Mouse (Mus musculus) neural tube, embryonic 12.5 days (tissue): ENCODE results near the gene Npb. TPM values are rescaled to one million over a fixed set of nuclear protein-coding genes. Genes with fewer than 3 reads are reported as not detected.

Experiments
- ATAC-seq: fragments of 200-750 bp; cut with Nextera tagmentation; 2 replicates; pipeline ENCODE4 v1.8.0; 2017; ENCODE audit warnings: low read depth, mild to moderate bottlenecking, moderate TSS enrichment, moderate library complexity; ENCODE audit not compliant: low FRiP score
- H3K27ac ChIP-seq: fragments of 300-500 bp; sonication (generic); 2 replicates; pipeline ENCODE4 v1.5.1; 2016
- H3K27me3 ChIP-seq: fragments of 300-500 bp; sonication (generic); replicated peaks from 2 replicates; pipeline ENCODE4 v1.6.1; 2016; ENCODE audit warnings: mild to moderate bottlenecking
- H3K36me3 ChIP-seq: fragments of 300-500 bp; sonication (generic); 2 replicates; pipeline ENCODE4 v1.6.1; 2016; ENCODE audit warnings: mild to moderate bottlenecking
- H3K4me1 ChIP-seq: fragments of 300-500 bp; sonication (generic); 2 replicates; pipeline ENCODE4 v1.6.1; 2016
- H3K4me2 ChIP-seq: fragments of 300-500 bp; sonication (generic); replicated peaks from 2 replicates; pipeline ENCODE4 v1.6.1; 2016; ENCODE audit warnings: mild to moderate bottlenecking
- H3K4me3 ChIP-seq: fragments of 300-500 bp; sonication (generic); 2 replicates; pipeline ENCODE4 v1.5.1; 2016
- H3K9ac ChIP-seq: fragments of 300-500 bp; sonication (generic); 2 replicates; pipeline ENCODE4 v1.6.1; 2016; ENCODE audit warnings: mild to moderate bottlenecking
- H3K9me3 ChIP-seq: fragments of 300-500 bp; sonication (generic); 2 replicates; pipeline ENCODE4 v1.6.1; 2016; ENCODE audit warnings: mild to moderate bottlenecking
- WGBS: fragments of 180-500 bp; shearing (Covaris S2); methylation state at CpG from one replicate; pipeline ENCODE4 v1.1.7; 2016; 5-methylcytosine and 5-hydroxymethylcytosine counted together
- polyA plus RNA-seq: library from polyadenylated mRNA; unstranded; fragments of >200 nt; fragmentation: Nextera tagmentation; extraction: Ambion mirVana; gene quantifications from 2 replicates; pipeline ENCODE4 v1.2.1, GENCODE M21; 2016

The Npb gene
- polyA plus RNA-seq, 1 experiment from 2014 or later = 0.80 TPM

DNA sequence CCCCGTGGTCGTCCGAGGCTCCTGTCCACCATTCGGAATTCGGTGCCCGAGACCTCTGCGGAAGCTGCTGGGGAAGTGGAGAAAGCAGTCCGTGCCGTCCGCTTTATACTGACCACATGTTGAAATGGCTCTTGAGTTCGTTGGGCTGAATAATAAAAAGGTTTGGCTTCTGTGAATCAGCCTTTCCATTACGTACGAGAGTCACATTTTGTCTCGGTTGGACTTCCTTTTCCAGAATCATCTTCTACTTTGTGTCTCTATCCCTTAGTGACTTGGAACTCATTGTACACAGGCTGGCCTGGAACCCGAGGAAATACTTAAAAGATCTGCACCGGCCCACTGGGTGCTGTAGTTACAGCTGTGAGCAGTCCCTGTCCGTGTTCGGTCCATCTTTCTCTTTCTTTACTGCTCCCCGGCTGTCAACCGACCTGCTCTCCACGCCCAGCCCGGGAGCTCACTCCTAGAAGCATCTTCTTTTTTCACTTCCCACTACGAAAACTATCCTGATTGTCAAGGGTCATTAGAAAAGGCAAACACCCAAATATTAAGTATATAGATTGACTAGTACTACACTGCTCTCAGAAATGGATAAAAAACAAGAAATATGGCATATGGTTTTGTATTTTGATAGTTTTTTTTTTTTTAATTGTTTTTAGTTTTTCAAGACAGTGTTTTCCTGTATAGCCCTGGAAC lies 34.5 kb upstream of the Npb start:
- no peak; the same call in 1 of the 2 replicates for ATAC-seq
- Histone ChIP-seq H3K27ac (peak overlapping the region; percentile 76; the same call in 1 of the 2 replicates), H3K9ac (peak overlapping the region; percentile 77), H3K4me3 (peak overlapping the region; percentile 98), H3K4me1 (peaks cover 31% of the 10 kb centered on the region), H3K27me3 (no peaks in the 10 kb centered on the region), H3K36me3 (peaks cover 35% of the 10 kb centered on the region), H3K4me2 (peak overlapping the region; percentile 94), H3K9me3 (no peaks in the 10 kb centered on the region)
- under 1% methylated on average over 23 of the region's 23 CpGs for WGBS

DNA sequence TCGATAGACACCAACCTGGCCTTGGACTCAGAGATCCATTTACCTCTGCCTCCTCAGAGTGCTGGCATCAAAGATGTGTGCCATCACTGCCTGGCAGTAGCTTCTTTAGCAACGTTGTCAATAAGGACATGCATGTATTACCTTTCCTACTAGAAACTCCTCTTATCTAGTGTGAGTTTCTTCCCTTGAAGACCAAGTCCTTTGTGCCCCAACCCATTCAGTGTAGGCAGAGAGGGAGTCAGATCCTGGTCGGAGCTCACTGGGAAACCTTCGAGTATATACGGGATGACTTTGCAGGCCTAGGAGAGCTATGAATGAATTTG lies 34.0 kb upstream of the Npb start:
- H3K4me3 ChIP-seq = 0 out of 2 replicates have a peak overlapping the region, but pooled peaks have one; percentile 98

DNA sequence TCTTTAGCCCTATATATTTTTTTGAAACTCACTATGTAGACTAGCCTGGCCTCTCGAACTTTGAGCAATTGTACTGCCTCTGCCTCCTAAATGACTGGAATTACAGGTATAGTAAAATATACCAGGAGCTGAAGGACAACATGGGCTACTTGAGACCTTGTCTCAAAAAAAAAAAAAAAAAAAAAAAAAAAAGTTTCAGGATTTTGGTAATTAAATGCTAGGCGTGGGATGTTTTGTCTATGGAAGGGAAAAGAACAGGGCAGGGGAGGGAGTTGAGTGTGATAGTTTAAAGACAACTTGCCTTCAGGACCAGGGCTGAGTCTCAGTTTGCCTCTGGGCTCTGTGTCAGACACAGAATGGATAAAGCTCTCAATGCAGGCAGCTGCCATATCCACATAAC lies 33.2 kb upstream of the Npb start:
- Histone ChIP-seq H3K4me3 (no peak overlapping the region), H3K9ac (no peak overlapping the region), H3K27me3 (no peaks in the 10 kb centered on the region), H3K27ac (no peak overlapping the region), H3K4me2 (no peak overlapping the region), H3K36me3 (peaks cover 40% of the 10 kb centered on the region), H3K4me1 (peaks cover 45% of the 10 kb centered on the region), H3K9me3 (no peaks in the 10 kb centered on the region)
- no peak for ATAC-seq
- 77% methylated on average over 2 of the region's 2 CpGs for WGBS

More for the DNA sequence above, 34.0 kb upstream of the Npb start:
- H3K4me1 ChIP-seq = peaks cover 37% of the 10 kb centered on the region
- no peak for ATAC-seq
- 53% methylated on average over 5 of the region's 5 CpGs for WGBS
- H3K27ac ChIP-seq = no peak overlapping the region
- peak overlapping the region; percentile 94 for H3K4me2 ChIP-seq
- H3K9ac ChIP-seq = peak overlapping the region; percentile 77; the same call in 1 of the 2 replicates
- peaks cover 38% of the 10 kb centered on the region for H3K36me3 ChIP-seq
- no peaks in the 10 kb centered on the region for H3K9me3 ChIP-seq
- H3K27me3 ChIP-seq = no peaks in the 10 kb centered on the region

DNA sequence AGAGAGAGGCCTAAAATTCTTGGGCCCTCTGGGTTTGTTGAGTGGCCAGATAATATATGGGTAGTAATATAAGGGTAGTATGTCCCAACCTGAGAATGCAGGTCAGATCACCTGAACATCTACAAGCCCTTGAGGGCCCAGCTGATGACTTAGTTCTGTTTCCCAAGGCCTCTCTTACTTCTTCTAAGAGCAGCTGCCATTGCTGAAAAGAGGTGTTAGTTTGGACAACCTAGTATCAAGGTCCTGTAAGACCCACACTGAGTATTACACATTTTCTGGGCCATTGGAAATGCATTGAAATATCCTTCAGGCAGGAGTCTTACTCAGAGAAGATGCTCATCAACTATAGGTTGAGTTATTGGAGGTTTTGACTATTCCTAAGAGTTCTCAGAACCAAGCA lies 32.3 kb upstream of the Npb start:
- peaks cover 31% of the 10 kb centered on the region for H3K36me3 ChIP-seq
- H3K9ac ChIP-seq = no peak overlapping the region
- no peak overlapping the region for H3K4me3 ChIP-seq
- no peak overlapping the region for H3K4me2 ChIP-seq
- H3K27me3 ChIP-seq = no peaks in the 10 kb centered on the region
- ATAC-seq = no peak
- no peaks in the 10 kb centered on the region for H3K9me3 ChIP-seq
- peaks cover 47% of the 10 kb centered on the region for H3K4me1 ChIP-seq
- no peak overlapping the region for H3K27ac ChIP-seq

DNA sequence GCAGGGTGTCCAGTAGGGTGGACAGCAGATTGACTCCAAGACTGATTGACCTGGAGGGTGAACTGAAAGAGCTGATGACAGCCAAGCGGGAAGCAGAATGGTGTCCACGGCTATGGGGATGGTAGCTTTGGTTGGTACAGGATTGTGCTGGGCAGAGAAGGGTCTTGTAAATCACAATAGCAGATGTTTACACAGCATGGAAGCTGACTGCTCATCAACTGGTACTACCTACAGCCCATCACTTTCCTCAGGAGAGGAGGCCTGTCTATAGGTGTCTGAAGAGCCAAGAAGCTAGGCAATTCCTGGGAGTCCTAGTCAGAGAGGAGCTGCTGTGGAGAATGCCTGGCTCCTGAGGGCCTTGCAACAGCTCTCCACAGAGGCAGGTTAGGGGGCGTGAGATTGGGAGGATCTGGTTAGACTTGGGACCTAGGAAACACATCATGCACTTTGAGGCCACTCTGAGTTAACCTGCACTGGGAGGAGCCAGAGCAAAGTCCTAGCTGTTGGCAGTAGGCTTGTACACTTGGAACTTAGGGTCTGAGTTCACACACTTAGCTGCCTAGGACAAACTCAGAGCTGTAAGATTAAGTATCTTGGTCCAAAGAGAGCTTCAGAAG lies 31.8 kb upstream of the Npb start:
- H3K36me3 ChIP-seq = peaks cover 26% of the 10 kb centered on the region
- H3K27me3 ChIP-seq = no peaks in the 10 kb centered on the region
- peaks cover 42% of the 10 kb centered on the region for H3K4me1 ChIP-seq
- ATAC-seq = no peak
- no peak overlapping the region for H3K9ac ChIP-seq
- no peak overlapping the region for H3K4me3 ChIP-seq
- 85% methylated on average over 3 of the region's 3 CpGs for WGBS
- H3K4me2 ChIP-seq = no peak overlapping the region
- no peaks in the 10 kb centered on the region for H3K9me3 ChIP-seq
- H3K27ac ChIP-seq = no peak overlapping the region

DNA sequence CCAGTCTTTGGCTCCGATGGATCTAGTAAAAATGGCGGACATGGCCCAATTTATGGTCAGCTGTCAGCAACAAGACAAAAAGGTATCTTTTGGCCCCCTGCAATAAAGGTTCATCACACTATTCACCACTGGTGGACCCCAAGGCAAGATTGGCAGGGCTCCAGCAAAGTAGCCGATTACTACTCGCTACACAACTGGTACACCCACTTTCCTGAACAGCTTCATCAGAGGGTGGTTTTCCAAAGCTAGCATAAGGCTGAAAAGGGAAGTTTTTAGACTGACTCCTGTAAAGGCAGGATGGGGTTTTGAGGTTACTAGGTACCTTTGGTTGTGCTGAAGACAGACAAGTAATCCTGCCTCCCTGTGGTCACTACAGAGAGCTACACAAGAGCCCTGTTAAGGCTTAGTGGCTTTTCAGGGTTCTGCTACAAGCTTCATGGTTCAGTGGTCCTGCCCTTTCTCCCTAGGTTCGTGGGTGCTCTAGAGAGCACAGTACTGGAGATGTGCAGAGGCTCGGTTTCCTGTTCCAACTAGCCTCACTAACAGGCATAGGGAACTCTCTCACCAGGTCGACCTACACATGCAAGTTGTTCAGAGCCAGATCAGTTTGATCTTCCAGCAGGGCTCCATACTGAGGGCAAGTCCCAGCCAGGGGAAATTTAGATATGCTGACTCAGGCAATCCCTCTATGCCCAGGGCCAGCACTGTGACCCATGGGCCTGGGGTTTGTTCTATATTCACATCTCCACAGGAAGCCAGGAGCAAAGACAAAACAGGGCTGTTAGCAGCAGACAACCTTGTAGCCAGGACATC lies 30.9 kb upstream of the Npb start:
- H3K4me1 ChIP-seq = peaks cover 40% of the 10 kb centered on the region
- WGBS = 86% methylated on average over 7 of the region's 7 CpGs
- no peaks in the 10 kb centered on the region for H3K27me3 ChIP-seq
- H3K9me3 ChIP-seq = no peaks in the 10 kb centered on the region
- no peak overlapping the region for H3K4me3 ChIP-seq
- H3K36me3 ChIP-seq = peaks cover 26% of the 10 kb centered on the region
- H3K27ac ChIP-seq = no peak overlapping the region
- no peak overlapping the region for H3K4me2 ChIP-seq
- ATAC-seq = no peak
- H3K9ac ChIP-seq = no peak overlapping the region

DNA sequence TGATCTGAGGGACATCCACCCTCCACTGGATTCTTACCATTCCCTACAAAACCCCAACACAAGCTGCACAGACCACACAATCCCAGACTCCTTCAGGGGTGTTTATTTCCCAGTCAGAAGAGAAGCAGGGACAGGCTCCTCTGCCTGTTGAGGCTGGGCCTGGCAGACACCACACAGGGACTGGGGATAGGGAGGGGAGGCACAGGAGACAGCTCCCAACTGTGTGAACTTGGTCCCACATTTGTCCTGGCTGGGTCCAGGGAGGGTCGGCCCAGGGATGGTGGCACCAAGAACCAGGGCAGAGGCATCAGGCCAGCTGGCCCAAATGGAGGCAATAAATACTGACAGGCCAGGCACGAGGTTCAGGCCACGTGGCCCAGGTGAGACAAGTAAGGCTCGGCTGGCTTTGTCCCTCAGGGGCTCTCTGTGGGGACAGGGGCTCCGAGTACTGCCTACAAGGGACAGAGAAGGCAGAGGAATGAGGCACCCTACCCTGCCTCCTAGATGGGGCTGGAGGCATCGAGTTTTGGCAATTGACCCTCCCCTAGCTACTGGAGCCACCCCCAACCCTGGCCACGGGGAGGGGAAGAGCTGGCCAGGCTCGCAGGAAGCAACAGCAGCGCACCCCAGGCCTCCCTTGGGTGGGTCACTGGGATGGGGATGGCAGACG lies 30.1 kb upstream of the Npb start:
- H3K9me3 ChIP-seq = no peaks in the 10 kb centered on the region
- H3K4me2 ChIP-seq = 0 out of 2 replicates have a peak overlapping the region, but pooled peaks have one; percentile 97
- H3K36me3 ChIP-seq = peaks cover 26% of the 10 kb centered on the region
- no peak for ATAC-seq
- 80% methylated on average over 10 of the region's 10 CpGs for WGBS
- H3K27ac ChIP-seq = no peak overlapping the region
- no peak overlapping the region for H3K4me3 ChIP-seq
- H3K9ac ChIP-seq = no peak overlapping the region
- H3K4me1 ChIP-seq = peaks cover 40% of the 10 kb centered on the region
- no peaks in the 10 kb centered on the region for H3K27me3 ChIP-seq

DNA sequence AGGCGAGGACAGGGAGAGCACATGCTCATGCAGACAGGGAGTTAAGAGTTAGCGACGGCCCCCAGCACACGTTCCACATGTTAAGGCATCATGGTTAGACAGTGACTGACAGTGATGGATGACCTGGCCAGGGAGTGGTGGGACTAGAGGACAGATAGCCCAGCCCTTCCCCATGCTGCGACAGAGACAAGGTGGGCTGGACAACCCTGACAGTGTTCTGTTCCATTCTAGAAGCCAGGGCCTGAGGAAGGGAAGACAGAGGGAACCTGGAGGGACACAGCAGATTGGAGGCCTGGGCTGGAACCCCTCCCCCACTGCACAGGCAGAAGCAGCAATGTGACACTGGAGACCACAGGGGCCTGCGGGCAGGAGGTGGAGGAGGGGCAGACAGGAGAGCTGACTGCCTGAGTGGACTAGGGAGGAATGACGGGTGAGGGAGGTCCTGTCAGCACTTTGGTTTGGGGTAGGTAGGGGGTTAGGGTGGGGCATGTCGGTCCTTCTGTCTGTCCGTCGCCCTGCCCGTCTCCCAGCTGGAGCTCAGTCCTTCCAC lies 29.5 kb upstream of the Npb start:
- Histone ChIP-seq H3K9me3 (no peaks in the 10 kb centered on the region), H3K27ac (no peak overlapping the region), H3K27me3 (no peaks in the 10 kb centered on the region), H3K36me3 (peaks cover 26% of the 10 kb centered on the region), H3K9ac (no peak overlapping the region), H3K4me3 (no peak overlapping the region), H3K4me2 (peak overlapping the region; percentile 97; the same call in 1 of the 2 replicates), H3K4me1 (peaks cover 39% of the 10 kb centered on the region)
- 85% methylated on average over 11 of the region's 11 CpGs for WGBS
- no peak for ATAC-seq

DNA sequence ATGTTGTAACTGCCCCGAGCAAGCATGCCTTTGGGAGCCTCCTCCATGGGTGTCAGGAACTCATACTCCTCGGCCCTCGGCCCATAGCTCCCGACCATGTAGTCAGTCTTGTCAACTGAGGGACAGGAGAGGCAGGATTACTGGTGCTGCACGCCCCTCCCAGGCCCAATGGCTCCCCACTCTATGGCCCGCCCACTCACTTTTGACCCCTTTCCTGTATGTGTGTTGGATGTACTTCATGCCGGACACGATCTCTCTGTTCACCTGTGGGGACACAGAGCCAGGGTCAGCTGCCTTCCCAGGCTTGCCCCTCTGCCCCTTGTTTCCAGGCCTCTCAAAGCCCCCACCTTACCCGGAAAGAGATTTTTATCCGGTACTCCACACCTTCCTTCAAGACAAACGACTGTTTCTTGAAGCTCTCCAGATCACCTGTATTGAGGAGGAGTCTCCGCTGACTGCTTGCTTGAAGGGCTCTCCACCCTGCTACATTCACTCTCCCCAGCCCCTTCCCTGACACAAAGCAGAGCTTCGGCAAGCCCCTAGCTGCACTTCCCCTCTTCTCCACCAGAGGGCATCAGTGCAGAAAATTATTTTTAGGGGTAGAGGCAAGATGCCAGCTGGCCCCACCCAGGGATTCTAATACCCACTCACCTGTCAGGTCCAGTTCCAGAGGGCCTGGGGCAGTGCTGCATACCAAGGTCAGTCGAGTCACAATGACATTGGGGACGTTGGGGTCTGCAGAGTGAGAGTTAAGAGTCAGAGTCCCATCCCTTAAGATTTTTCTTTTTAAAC lies 28.8 kb upstream of the Npb start:
- Histone ChIP-seq H3K4me3 (peak overlapping the region; percentile 98), H3K36me3 (peaks cover 33% of the 10 kb centered on the region), H3K4me1 (peaks cover 33% of the 10 kb centered on the region), H3K9me3 (no peaks in the 10 kb centered on the region), H3K27me3 (no peaks in the 10 kb centered on the region), H3K27ac (no peak overlapping the region), H3K4me2 (peak overlapping the region; percentile 97), H3K9ac (peak overlapping the region; percentile 97)
- no peak for ATAC-seq
- 68% methylated on average over 15 of the region's 15 CpGs for WGBS

DNA sequence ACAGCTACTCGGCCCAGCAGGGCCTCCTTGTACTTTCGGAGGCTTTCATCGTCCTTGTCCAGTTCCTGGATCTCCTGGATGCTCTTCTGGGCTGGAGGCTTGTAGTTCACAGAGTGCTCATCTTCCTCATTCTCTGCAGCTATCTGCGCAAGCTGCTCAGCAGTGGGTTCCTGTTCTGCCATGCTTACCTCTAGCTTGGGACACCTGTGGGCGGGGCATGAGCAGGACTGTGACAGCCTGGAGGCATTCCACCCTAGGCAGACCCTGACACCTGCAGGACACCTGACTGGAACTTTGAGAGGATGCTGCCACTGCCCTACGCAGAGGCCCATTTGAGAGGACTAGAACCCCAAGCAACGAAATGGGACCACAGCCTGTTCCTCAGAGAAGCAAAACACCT lies 28.1 kb upstream of the Npb start:
- H3K4me1 ChIP-seq = peaks cover 30% of the 10 kb centered on the region
- no peaks in the 10 kb centered on the region for H3K27me3 ChIP-seq
- peak overlapping the region; percentile 98 for H3K4me3 ChIP-seq
- no peak overlapping the region for H3K27ac ChIP-seq
- 68% methylated on average over 7 of the region's 7 CpGs for WGBS
- peak overlapping the region; percentile 97 for H3K4me2 ChIP-seq
- H3K36me3 ChIP-seq = peaks cover 38% of the 10 kb centered on the region
- no peaks in the 10 kb centered on the region for H3K9me3 ChIP-seq
- H3K9ac ChIP-seq = peak overlapping the region; percentile 97
- ATAC-seq = no peak

DNA sequence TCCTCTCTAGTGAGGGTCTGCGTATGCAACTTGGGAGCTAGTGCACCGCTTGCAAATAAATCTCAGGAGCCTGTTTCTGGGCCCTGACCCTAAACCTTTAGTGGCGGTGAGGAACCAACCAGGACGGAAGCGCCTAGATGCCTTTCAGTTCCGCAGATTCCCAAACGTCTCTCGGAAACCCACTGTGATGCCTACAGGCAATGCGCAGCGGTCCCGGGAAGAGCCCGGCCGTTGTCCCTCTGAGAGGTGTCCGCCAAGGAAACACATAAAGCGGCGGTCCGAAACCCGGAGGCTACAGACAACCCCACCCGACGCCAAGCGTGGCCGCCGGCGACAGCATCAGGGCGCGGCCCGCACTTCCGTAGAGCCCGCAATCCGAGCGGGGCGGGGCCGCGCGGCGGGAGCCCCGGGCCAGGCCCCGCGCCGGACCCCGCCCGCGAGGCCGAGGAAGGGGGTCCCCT lies 27.4 kb upstream of the Npb start:
- Histone ChIP-seq H3K9me3 (no peaks in the 10 kb centered on the region), H3K36me3 (peaks cover 45% of the 10 kb centered on the region), H3K4me2 (peak overlapping the region; percentile 97), H3K9ac (peak overlapping the region; percentile 97), H3K27ac (peak overlapping the region; percentile 80), H3K4me3 (peak overlapping the region; percentile 98), H3K4me1 (peaks cover 30% of the 10 kb centered on the region), H3K27me3 (no peaks in the 10 kb centered on the region)
- WGBS = under 1% methylated on average over 34 of the region's 44 CpGs
- peak; percentile 23 for ATAC-seq
